Mouse (Mus musculus) C2C12 (cell line): ENCODE data around the gene Stxbp1.

Source experiments
- CEBPB ChIP-seq: IDR thresholded peaks from one replicate; pipeline ENCODE4 v1.6.1; 2011; ENCODE audit warnings: low read depth, mild to moderate bottlenecking, control low read depth, moderate library complexity
- CTCF ChIP-seq: IDR thresholded peaks from one replicate; pipeline ENCODE4 v1.5.1; 2011; ENCODE audit not compliant: control insufficient read depth, insufficient read depth, insufficient read length
- FOSL1 ChIP-seq: IDR thresholded peaks from one replicate; pipeline ENCODE4 v1.8.0; 2011; ENCODE audit warnings: mild to moderate bottlenecking, low read length; ENCODE audit not compliant: poor library complexity, insufficient read depth, severe bottlenecking
- MAX ChIP-seq: IDR thresholded peaks from one replicate; pipeline ENCODE4 v1.6.1; 2011; ENCODE audit warnings: mild to moderate bottlenecking, control low read depth
- MYOD1 ChIP-seq: IDR thresholded peaks from one replicate; pipeline ENCODE4 v1.6.1; 2011; ENCODE audit warnings: low read depth; ENCODE audit not compliant: control insufficient read depth, insufficient read length
- MYOG ChIP-seq: IDR thresholded peaks from one replicate; pipeline ENCODE4 v1.6.1; 2011; ENCODE audit not compliant: control insufficient read depth, insufficient read length; ENCODE audit errors: extremely low read depth
- USF1 ChIP-seq: IDR thresholded peaks from one replicate; pipeline ENCODE4 v1.6.1; 2011; ENCODE audit warnings: low read depth, mild to moderate bottlenecking, control low read depth, moderate library complexity

DNA sequence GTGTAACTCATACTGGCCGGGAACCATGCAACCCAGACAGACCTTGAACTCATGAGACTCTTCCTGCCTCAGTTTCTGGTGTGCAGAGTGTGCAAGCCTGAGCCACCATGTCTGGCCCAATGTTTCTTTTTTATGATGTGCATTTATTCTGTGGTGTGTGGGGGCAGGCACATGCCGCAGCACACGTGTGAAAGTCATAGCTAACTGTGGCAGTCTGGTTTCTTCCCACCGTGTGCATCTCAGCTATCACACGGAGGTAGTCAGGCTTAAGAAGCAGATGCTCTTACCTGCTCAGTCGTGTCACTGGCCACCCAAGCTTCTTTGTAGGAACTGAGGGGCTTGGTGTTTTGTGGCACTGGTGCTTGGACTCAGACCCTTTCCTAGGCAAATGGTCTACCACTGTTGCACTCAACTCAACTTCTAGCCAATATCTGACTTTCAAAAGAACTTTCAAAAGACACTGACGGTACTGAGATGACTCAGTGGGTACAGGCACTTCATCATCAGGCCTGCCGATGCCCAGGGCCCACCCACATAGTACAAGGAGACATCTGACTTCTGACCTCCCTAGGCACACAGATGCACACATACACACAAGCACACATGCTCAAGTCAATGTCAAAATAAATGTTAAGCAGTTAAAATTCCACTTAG, 74.3 kb downstream of the Stxbp1 start:
- TF ChIP-seq CTCF (no peak), MAX (no peak), CEBPB (no peak), MYOG (no peak), USF1 (no peak), MYOD1 (no peak), FOSL1 (no peak)
